Mouse (Mus musculus) cerebellum, adult 2 months (tissue): ENCODE results near the gene Lingo1.

ENCODE experiments used
- CTCF ChIP-seq: fragments of 200-500 bp; IDR thresholded peaks from 2 replicates; pipeline ENCODE4 v1.5.1; 2011; ENCODE audit warnings: low read depth, mild to moderate bottlenecking, control low read depth, low read length, moderate library complexity, borderline replicate concordance; ENCODE audit not compliant: insufficient read depth
- POLR2A ChIP-seq: fragments of 200-500 bp; IDR thresholded peaks from 2 replicates; pipeline ENCODE4 v1.6.1; 2011; ENCODE audit warnings: low read length, control low read depth, borderline replicate concordance; ENCODE audit not compliant: insufficient read depth

DNA sequence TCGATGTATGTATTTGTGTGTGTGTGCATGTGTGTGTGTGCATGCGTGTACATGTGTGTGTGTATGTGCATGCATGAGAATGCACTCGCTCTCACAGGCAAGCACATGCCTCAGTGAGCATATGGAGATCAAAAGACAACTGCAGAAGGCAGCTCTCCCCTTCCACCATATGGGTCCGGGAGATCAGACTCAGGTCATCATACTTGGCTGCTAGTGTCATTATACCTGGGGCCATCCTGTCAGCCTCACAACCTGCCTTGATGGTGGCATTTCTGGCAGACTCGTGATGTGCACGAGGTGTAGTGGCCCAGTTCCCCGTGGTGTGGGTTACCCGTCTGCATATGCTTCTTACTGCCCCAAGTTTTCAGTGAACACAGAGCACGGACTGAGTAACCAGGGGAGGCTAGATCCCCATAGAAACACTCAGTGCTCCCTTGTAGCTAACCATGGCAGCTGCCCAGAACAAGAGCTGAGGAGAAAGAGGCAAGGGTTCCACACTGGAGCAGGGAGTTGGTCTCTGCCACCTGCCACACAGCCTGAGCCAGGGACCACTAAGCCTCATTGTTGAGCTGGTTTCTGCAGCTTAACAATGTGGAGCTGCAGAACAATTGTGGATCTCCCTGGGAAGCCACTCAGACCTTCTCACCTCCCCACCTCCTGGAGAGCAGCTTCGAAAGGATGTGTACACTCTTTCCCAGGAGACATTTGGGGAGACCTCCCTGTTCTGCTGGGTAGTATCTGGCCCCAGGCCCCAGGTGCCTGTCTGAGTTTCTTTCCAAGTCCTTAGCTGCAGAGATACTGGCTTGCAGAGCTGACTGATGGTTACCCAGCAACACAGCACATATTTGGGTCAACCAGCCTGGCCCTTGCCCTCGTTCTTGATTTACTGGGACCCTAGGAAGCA lies 212.9 kb downstream of the Lingo1 start:
- TF ChIP-seq POLR2A (no peak), CTCF (no peak)
